Mouse (Mus musculus): ENCODE data around the gene Sirt4.

- TF ChIP-seq CTCF (IDR thresholded peaks at IDR 0.05; ENCODE audit: control insufficient read depth, insufficient read depth, insufficient replicate concordance, low read depth, low read length), result no peak
- no peak for TF ChIP-seq POLR2A (IDR thresholded peaks at IDR 0.05; ENCODE audit: control insufficient read depth, low read depth, low read length)
These were observed 1.1 kb downstream of the Sirt4 start for GRCm38 (mm10) chr5:115483385-115483784.

All from testis, adult 2 months (tissue).